Mouse (Mus musculus): ENCODE measurements around the gene Serhl. TPM values are rescaled to one million over a fixed set of nuclear protein-coding genes. Genes with fewer than 3 reads are reported as not detected.

Serhl gene
- polyA plus RNA-seq, 1 experiment = 82.9 TPM

DNA sequence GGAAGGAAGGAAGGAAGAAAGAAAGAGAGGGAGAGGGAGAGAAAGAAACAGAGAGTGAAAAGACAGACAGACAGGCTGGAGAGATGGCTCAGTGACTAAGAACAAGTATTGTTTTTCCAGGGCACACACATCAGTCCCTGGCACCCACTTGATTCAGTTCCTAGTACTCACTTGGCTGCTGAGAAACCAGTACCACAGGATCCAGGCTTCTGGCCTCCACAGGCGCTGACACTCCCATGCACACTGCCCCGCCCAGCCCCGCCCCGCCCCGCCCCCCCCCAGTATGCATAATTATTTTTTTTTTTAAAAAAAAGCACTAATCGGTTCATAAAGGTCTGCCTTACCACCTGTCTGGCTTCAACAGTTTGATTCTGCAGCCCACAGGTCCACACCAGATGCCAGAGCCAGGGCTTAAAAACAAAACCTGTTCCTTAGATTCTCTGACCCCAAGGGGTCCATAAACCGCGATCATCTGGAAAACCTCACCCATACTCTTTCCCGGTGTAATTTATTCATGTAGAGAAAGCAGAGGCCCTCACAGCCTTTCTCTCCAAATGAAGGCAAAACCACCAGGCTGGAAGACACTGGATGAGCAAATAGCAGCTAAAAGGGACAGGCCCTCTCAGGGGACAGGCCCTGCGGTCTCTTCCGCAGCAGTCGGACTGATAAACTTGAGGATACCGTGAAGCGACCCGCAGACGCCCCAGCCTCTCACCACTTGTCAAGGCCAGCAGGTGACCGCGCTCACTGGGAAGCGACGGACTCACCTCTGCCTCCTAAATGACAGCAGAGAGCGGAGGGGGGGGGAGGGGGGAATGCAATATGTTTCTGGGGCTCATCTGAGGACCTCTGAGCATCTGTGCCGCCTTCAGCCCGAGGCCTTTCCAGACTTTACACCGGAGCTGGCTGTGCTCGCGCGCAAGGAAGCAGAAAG lies 544 bp upstream of the Serhl start:
- Histone ChIP-seq H3K27ac (ENCODE audit: control insufficient read depth, insufficient read depth, low read length) (no peak overlapping the region), H3K27me3 (ENCODE audit: control insufficient read depth, insufficient read depth, low read length) (no peaks in the 10 kb centered on the region), H3K36me3 (ENCODE audit: control insufficient read depth, insufficient read depth, low read length) (no peaks in the 10 kb centered on the region), H3K4me3 (ENCODE audit: control insufficient read depth, insufficient read depth, low read length) (no peak overlapping the region), H3K4me1 (replicated peaks; ENCODE audit: control insufficient read depth, insufficient read depth, low read length) (peaks cover 14% of the 10 kb centered on the region; the same call in 1 of the 2 replicates)
- no peak for DNase-seq
- TF ChIP-seq CTCF (IDR thresholded peaks at IDR 0.05; ENCODE audit: borderline replicate concordance, control insufficient read depth, extremely low read depth, insufficient read depth, low read length, poor library complexity) (no peak), POLR2A (IDR thresholded peaks at IDR 0.05; ENCODE audit: control insufficient read depth, extremely low read depth, insufficient read depth, low read length, poor library complexity) (no peak)
- whole genome bisulfite sequencing = 56% methylated on average over 27 of the region's 27 CpGs

DNA sequence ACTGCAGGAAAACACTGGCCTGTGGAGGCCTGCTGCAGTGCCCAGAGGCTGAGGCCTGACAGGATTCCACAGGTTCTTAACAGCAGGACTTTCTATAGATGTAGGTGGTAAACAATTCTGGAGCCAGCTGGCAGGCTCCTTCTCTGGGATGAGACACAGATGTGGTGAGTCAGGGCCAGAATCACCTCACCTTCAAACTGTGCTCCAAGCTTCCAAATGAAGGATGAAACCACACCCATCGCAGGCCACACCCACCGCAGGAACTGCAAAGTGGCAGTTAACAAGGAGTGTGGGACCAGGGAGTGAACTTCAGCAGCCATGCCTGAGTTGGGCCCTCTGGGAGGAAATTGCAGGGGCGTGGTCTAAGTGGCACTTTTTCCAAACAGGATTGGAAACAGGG lies 1.6 kb downstream of the Serhl start:
- Histone ChIP-seq H3K27ac (ENCODE audit: control insufficient read depth, insufficient read depth, low read length) (no peak overlapping the region), H3K36me3 (ENCODE audit: control insufficient read depth, insufficient read depth, low read length) (no peaks in the 10 kb centered on the region), H3K4me3 (ENCODE audit: control insufficient read depth, insufficient read depth, low read length) (no peak overlapping the region), H3K27me3 (ENCODE audit: control insufficient read depth, insufficient read depth, low read length) (no peaks in the 10 kb centered on the region), H3K4me1 (replicated peaks; ENCODE audit: control insufficient read depth, insufficient read depth, low read length) (0 out of 2 replicates have a peak, but pooled peaks cover 2% of the 10 kb centered on the region)
- no peak for TF ChIP-seq CTCF (IDR thresholded peaks at IDR 0.05; ENCODE audit: borderline replicate concordance, control insufficient read depth, extremely low read depth, insufficient read depth, low read length, poor library complexity)
- no peak for TF ChIP-seq POLR2A (IDR thresholded peaks at IDR 0.05; ENCODE audit: control insufficient read depth, extremely low read depth, insufficient read depth, low read length, poor library complexity)
- no peak for DNase-seq
- WGBS = 82% methylated on average over 3 of the region's 3 CpGs

DNA sequence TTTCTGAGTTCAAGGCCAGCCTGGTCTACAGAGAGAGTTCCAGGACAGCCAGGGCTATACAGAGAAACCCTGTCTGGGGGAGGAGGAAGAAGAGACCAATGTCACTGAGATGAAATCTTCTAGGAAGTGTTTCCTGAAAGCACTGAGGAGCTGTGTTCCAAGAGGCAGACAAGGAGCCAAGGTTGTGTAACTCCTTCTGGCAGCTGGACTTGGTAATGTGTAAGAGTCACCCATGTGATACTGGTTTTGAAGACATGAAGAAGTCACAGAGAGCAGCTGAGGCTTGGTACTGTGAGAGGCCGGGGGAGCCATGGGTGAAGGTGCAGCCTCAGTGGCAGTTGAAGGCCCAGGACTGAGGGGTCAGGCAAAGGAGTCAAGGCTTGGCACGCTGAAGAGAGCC lies 4.4 kb downstream of the Serhl start:
- TF ChIP-seq POLR2A (IDR thresholded peaks at IDR 0.05; ENCODE audit: control insufficient read depth, extremely low read depth, insufficient read depth, low read length, poor library complexity) (no peak), CTCF (IDR thresholded peaks at IDR 0.05; ENCODE audit: borderline replicate concordance, control insufficient read depth, extremely low read depth, insufficient read depth, low read length, poor library complexity) (no peak)
- Histone ChIP-seq H3K4me3 (ENCODE audit: control insufficient read depth, insufficient read depth, low read length) (no peak overlapping the region), H3K4me1 (replicated peaks; ENCODE audit: control insufficient read depth, insufficient read depth, low read length) (no peaks in the 10 kb centered on the region), H3K27me3 (ENCODE audit: control insufficient read depth, insufficient read depth, low read length) (no peaks in the 10 kb centered on the region), H3K36me3 (ENCODE audit: control insufficient read depth, insufficient read depth, low read length) (no peaks in the 10 kb centered on the region), H3K27ac (ENCODE audit: control insufficient read depth, insufficient read depth, low read length) (no peak overlapping the region)
- DNase-seq = no peak
- 92% methylated on average over 2 of the region's 2 CpGs for WGBS

GRCm38 (mm10) chr15:83095950-83096349 lies 6.6 kb downstream of the Serhl start:
- WGBS = 55% methylated on average over 2 of the region's 2 CpGs
- Histone ChIP-seq H3K4me1 (replicated peaks; ENCODE audit: control insufficient read depth, insufficient read depth, low read length) (peaks cover 11% of the 10 kb centered on the region), H3K4me3 (ENCODE audit: control insufficient read depth, insufficient read depth, low read length) (no peak overlapping the region), H3K27me3 (ENCODE audit: control insufficient read depth, insufficient read depth, low read length) (no peaks in the 10 kb centered on the region), H3K27ac (ENCODE audit: control insufficient read depth, insufficient read depth, low read length) (no peak overlapping the region), H3K36me3 (ENCODE audit: control insufficient read depth, insufficient read depth, low read length) (no peaks in the 10 kb centered on the region)
- DNase-seq = peak; percentile 35
- TF ChIP-seq CTCF (IDR thresholded peaks at IDR 0.05; ENCODE audit: borderline replicate concordance, control insufficient read depth, extremely low read depth, insufficient read depth, low read length, poor library complexity) (no peak), POLR2A (IDR thresholded peaks at IDR 0.05; ENCODE audit: control insufficient read depth, extremely low read depth, insufficient read depth, low read length, poor library complexity) (no peak)

DNA sequence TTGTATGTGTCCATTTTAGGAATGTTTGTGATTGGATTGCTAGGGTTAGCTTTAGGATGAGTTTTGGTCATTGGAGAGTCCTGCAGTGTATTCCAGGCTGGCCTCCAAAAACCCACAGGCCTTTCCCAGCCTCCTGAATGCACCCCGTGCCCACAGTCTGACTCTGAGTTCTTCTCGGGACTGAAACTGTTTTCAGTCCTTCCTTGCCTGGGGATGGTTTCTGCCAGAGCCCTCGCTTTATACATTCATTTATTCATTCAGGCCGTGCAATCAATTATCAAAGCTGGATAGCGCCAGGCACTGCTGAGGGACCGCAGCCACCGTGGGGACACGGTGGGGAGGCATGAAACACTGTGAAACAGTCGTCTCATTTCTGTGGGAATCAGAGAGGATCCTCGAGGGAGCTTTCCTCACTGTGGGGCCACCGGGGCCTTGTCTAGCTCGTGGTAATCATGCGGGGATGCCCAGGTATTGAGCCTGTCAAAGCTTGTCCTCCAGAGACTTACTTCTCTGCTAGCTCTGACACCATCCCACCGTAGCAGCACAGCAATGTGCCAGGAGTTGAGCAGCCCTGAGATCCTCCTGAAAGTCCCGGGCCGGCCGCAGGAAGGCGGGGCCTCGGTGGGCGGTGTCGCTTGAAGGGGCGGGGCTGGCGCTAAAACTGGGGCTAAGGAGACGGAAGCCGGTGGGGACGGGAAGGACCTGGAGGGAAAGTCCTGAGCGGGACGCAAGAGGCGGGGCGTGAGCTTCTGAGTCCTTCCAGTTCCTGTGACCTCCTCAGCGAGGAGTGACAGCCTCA lies 10.4 kb downstream of the Serhl start:
- H3K27ac ChIP-seq (ENCODE audit: control insufficient read depth, insufficient read depth, low read length) = no peak overlapping the region
- peaks cover 11% of the 10 kb centered on the region for H3K4me1 ChIP-seq (replicated peaks; ENCODE audit: control insufficient read depth, insufficient read depth, low read length)
- H3K4me3 ChIP-seq (ENCODE audit: control insufficient read depth, insufficient read depth, low read length) = peak overlapping the region; percentile 85
- 6% methylated on average over 31 of the region's 31 CpGs for WGBS
- TF ChIP-seq POLR2A (IDR thresholded peaks at IDR 0.05; ENCODE audit: control insufficient read depth, extremely low read depth, insufficient read depth, low read length, poor library complexity) = peak; percentile 59; the same call in 1 of the 2 replicates
- TF ChIP-seq CTCF (IDR thresholded peaks at IDR 0.05; ENCODE audit: borderline replicate concordance, control insufficient read depth, extremely low read depth, insufficient read depth, low read length, poor library complexity) = no peak; the same call in 1 of the 2 replicates
- no peaks in the 10 kb centered on the region for H3K36me3 ChIP-seq (ENCODE audit: control insufficient read depth, insufficient read depth, low read length)
- no peaks in the 10 kb centered on the region for H3K27me3 ChIP-seq (ENCODE audit: control insufficient read depth, insufficient read depth, low read length)
- peak; percentile 96 for DNase-seq

DNA sequence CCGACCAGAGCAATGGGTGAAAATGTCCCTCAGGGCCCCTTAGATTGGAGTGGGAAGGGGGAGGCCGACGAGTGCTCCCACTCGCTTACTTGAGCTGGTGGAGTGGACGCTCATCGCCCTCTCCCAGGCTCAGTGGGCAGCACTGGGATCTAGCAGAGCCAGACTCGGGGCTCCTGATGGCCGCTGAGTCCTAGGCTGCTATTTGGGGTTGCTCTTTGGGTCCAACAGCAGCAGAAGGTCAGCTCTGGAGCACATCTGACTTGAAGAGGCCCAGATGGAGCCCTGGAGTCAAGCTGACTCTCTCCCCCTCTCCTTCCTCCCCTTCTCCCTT lies 11.0 kb downstream of the Serhl start:
- TF ChIP-seq CTCF (IDR thresholded peaks at IDR 0.05; ENCODE audit: borderline replicate concordance, control insufficient read depth, extremely low read depth, insufficient read depth, low read length, poor library complexity) = 0 out of 2 replicates have a peak, but pooled peaks have one; percentile 34
- no peak for TF ChIP-seq POLR2A (IDR thresholded peaks at IDR 0.05; ENCODE audit: control insufficient read depth, extremely low read depth, insufficient read depth, low read length, poor library complexity)
- Histone ChIP-seq H3K4me1 (replicated peaks; ENCODE audit: control insufficient read depth, insufficient read depth, low read length) (peaks cover 11% of the 10 kb centered on the region), H3K27ac (ENCODE audit: control insufficient read depth, insufficient read depth, low read length) (no peak overlapping the region), H3K27me3 (ENCODE audit: control insufficient read depth, insufficient read depth, low read length) (no peaks in the 10 kb centered on the region), H3K36me3 (ENCODE audit: control insufficient read depth, insufficient read depth, low read length) (no peaks in the 10 kb centered on the region), H3K4me3 (ENCODE audit: control insufficient read depth, insufficient read depth, low read length) (peak overlapping the region; percentile 85)
- no peak for DNase-seq
- WGBS = under 1% methylated on average over 8 of the region's 8 CpGs
